ENCODE assay signal across 18 mouse cellular contexts in genomic region chr4:89650352-89651311, GRCm38 (mm10). TPM values are rescaled to one million over a fixed set of nuclear protein-coding genes. Genes with fewer than 3 reads are reported as not detected.
DNase-seq lines count a peak whose midpoint lies in the region; ATAC-seq and TF ChIP-seq lines count a peak whose summit lies in the region.
"Had no signal": no experiment of that assay in that cellular context is flagged by ENCODE, and none has a peak within 500 bp of the region (broad histone marks: within the 10 kb centered on the region; RNA-seq: fewer than 3 reads in every experiment).

No protein-coding gene starts in this region.

- peaks cover 3% of the 10 kb centered on the region; the same call in 1 of the 2 replicates for H3K4me1 ChIP-seq in midbrain, embryonic 11.5 days (ENCODE audit: control insufficient read depth, insufficient read depth, low read length)
- H3K4me1 ChIP-seq in midbrain, embryonic 10.5 days: peaks cover 43% of the 10 kb centered on the region
- peaks cover 23% of the 10 kb centered on the region for H3K4me1 ChIP-seq in forebrain, embryonic 13.5 days
- H3K4me1 ChIP-seq in hindbrain, postnatal 0 days (ENCODE audit: insufficient read depth, low read length): 0 out of 2 replicates have a peak, but pooled peaks cover 7% of the 10 kb centered on the region
- H3K4me1 ChIP-seq: heart, embryonic 12.5 days; liver, embryonic 13.5 days had no signal

- no peaks in the 10 kb centered on the region for H3K36me3 ChIP-seq in midbrain, embryonic 11.5 days (ENCODE audit: control insufficient read depth, insufficient read depth, low read length)
- H3K36me3 ChIP-seq in midbrain, embryonic 10.5 days: no peaks in the 10 kb centered on the region
- H3K36me3 ChIP-seq in forebrain, embryonic 13.5 days (ENCODE audit: poor library complexity, severe bottlenecking): no peaks in the 10 kb centered on the region
- H3K36me3 ChIP-seq in hindbrain, postnatal 0 days (ENCODE audit: insufficient read depth, low read length): no peaks in the 10 kb centered on the region
- H3K36me3 ChIP-seq: heart, embryonic 12.5 days; liver, embryonic 13.5 days had no signal

- H3K9me3 ChIP-seq in midbrain, embryonic 11.5 days (ENCODE audit: control insufficient read depth, low read length): no peaks in the 10 kb centered on the region
- no peaks in the 10 kb centered on the region for H3K9me3 ChIP-seq in midbrain, embryonic 10.5 days (replicated peaks)
- H3K9me3 ChIP-seq in forebrain, embryonic 13.5 days (replicated peaks): no peaks in the 10 kb centered on the region
- no peaks in the 10 kb centered on the region for H3K9me3 ChIP-seq in hindbrain, postnatal 0 days (ENCODE audit: low read length)
- H3K9me3 ChIP-seq: heart, embryonic 12.5 days; liver, embryonic 13.5 days had no signal

- H3K9ac ChIP-seq in midbrain, embryonic 11.5 days (ENCODE audit: low read length): no peak overlapping the region
- no peak overlapping the region for H3K9ac ChIP-seq in forebrain, embryonic 13.5 days
- no peak overlapping the region for H3K9ac ChIP-seq in hindbrain, postnatal 0 days (replicated peaks; ENCODE audit: low read length)
- H3K9ac ChIP-seq: heart, embryonic 12.5 days; liver, embryonic 13.5 days had no signal

- no peak for DNase-seq in midbrain, embryonic 11.5 days (ENCODE audit: low spot score, missing footprints)
- no peak for DNase-seq in midbrain, embryonic 10.5 days (ENCODE audit: low spot score)
- DNase-seq in hindbrain, postnatal 0 days (ENCODE audit: low spot score): no peak
- peak; percentile 49 for DNase-seq in retina, embryonic 14.5 days (ENCODE audit: low spot score)
- DNase-seq in cerebellum, adult 18-20 months: no peak
- DNase-seq in urinary bladder, postnatal 36 days (ENCODE audit: low spot score in 2 of 2): no peak
- DNase-seq: adrenal gland, adult 2 months; gastrocnemius, postnatal 25 days; kidney, adult 9 months; liver, embryonic 13.5 days; lung, postnatal 10 days; thymus, postnatal 14 days had no signal

- TF ChIP-seq CTCF in hindbrain, postnatal 0 days (IDR thresholded peaks at IDR 0.05; ENCODE audit: low read depth): no peak

- no peak overlapping the region for H3K27ac ChIP-seq in midbrain, embryonic 11.5 days (ENCODE audit: low read depth, low read length)
- no peak overlapping the region for H3K27ac ChIP-seq in midbrain, embryonic 10.5 days (replicated peaks)
- peak overlapping the region; percentile 79 for H3K27ac ChIP-seq in forebrain, embryonic 13.5 days
- no peak overlapping the region for H3K27ac ChIP-seq in hindbrain, postnatal 0 days
- H3K27ac ChIP-seq: liver, embryonic 13.5 days had no signal

- H3K4me3 ChIP-seq in midbrain, embryonic 11.5 days (ENCODE audit: low read depth, low read length): no peak overlapping the region
- H3K4me3 ChIP-seq in midbrain, embryonic 10.5 days: no peak overlapping the region
- no peak overlapping the region for H3K4me3 ChIP-seq in forebrain, embryonic 13.5 days
- H3K4me3 ChIP-seq in hindbrain, postnatal 0 days (ENCODE audit: low read length): no peak overlapping the region
- H3K4me3 ChIP-seq: erythroblast, embryonic 14.5 days; heart, embryonic 12.5 days; liver, embryonic 13.5 days had no signal

- WGBS in midbrain, embryonic 11.5 days: 45% methylated on average over 20 of the region's 20 CpGs
- 48% methylated on average over 20 of the region's 20 CpGs for WGBS in midbrain, embryonic 10.5 days
- WGBS in forebrain, embryonic 13.5 days: 12% methylated on average over 20 of the region's 20 CpGs
- WGBS in hindbrain, postnatal 0 days: 57% methylated on average over 20 of the region's 20 CpGs

- H3K27me3 ChIP-seq in midbrain, embryonic 11.5 days (ENCODE audit: control insufficient read depth, insufficient read depth, low read length): no peaks in the 10 kb centered on the region
- peaks cover 44% of the 10 kb centered on the region for H3K27me3 ChIP-seq in midbrain, embryonic 10.5 days (ENCODE audit: low read depth, poor library complexity, severe bottlenecking)
- no peaks in the 10 kb centered on the region for H3K27me3 ChIP-seq in forebrain, embryonic 13.5 days
- H3K27me3 ChIP-seq in hindbrain, postnatal 0 days (ENCODE audit: insufficient read depth, low read length): no peaks in the 10 kb centered on the region
- H3K27me3 ChIP-seq: heart, embryonic 12.5 days; liver, embryonic 13.5 days; Patski had no signal

- peak; percentile 54; the same call in 1 of the 2 replicates for ATAC-seq in midbrain, embryonic 11.5 days (ENCODE audit: low FRiP score)
- ATAC-seq in forebrain, embryonic 13.5 days: peak; percentile 90
- ATAC-seq in hindbrain, postnatal 0 days: peak; percentile 47; the same call in 1 of the 2 replicates
- ATAC-seq: Patski had no signal

- no peak overlapping the region for H3K4me2 ChIP-seq in midbrain, embryonic 11.5 days
- peak overlapping the region; percentile 43 for H3K4me2 ChIP-seq in forebrain, embryonic 13.5 days
- H3K4me2 ChIP-seq in hindbrain, postnatal 0 days (ENCODE audit: low read depth, low read length): peak overlapping the region; percentile 33
- H3K4me2 ChIP-seq: heart, embryonic 12.5 days; liver, embryonic 13.5 days had no signal

RNA-seq across cellular contexts. Expression of gene Dmrta1, which starts 28.6 kb away (rescaled TPM):
- 2.0 and 2.3 TPM in 2 replicates for polyA plus RNA-seq in midbrain, embryonic 11.5 days (2014; fragmentation: Nextera tagmentation; extraction: Ambion mirVana)
- polyA plus RNA-seq in midbrain, embryonic 10.5 days (2016; fragmentation: Nextera tagmentation; extraction: Ambion mirVana): 1.5 and 1.9 TPM in 2 replicates
- polyA plus RNA-seq in forebrain, embryonic 13.5 days (2015; fragmentation: Nextera tagmentation; extraction: Ambion mirVana): 3.0 and 3.4 TPM in 2 replicates
- total RNA-seq in hindbrain, postnatal 0 days (2014; rRNA removed): 1.3 and 1.7 TPM in 2 replicates
- 0.30 and 0.40 TPM in 2 replicates for polyA plus RNA-seq in hindbrain, postnatal 0 days (2015; fragmentation: Nextera tagmentation; extraction: Ambion mirVana)
- total RNA-seq: gastrocnemius, postnatal 25 days; hematopoietic stem cell, adult 5-6 weeks; monocyte, adult 5-6 weeks had no signal
- polyA plus RNA-seq: erythroblast, embryonic 14.5 days; liver, embryonic 13.5 days had no signal
